Mouse (Mus musculus) forebrain, embryonic 15.5 days (tissue): ENCODE results near the gene Phrf1. TPM values are rescaled to one million over a fixed set of nuclear protein-coding genes. Genes with fewer than 3 reads are reported as not detected.

Source experiments
- ATAC-seq: fragments of 200-750 bp; cut with Nextera tagmentation; replicated peaks from 2 replicates; pipeline ENCODE4 v1.8.0; 2017; ENCODE audit warnings: mild to moderate bottlenecking, moderate TSS enrichment, moderate library complexity
- H3K27ac ChIP-seq: fragments of 300-500 bp; sonication (generic); replicated peaks from 2 replicates; pipeline ENCODE4 v1.5.1; 2015; ENCODE audit warnings: mild to moderate bottlenecking, inconsistent platforms
- H3K27me3 ChIP-seq: fragments of 300-500 bp; sonication (generic); 2 replicates; pipeline ENCODE4 v1.6.1; 2015; ENCODE audit warnings: inconsistent platforms
- H3K36me3 ChIP-seq: fragments of 300-500 bp; sonication (generic); 2 replicates; pipeline ENCODE4 v1.6.1; 2015; ENCODE audit warnings: mild to moderate bottlenecking, inconsistent platforms
- H3K4me1 ChIP-seq: fragments of 300-500 bp; sonication (generic); 2 replicates; pipeline ENCODE4 v1.6.1; 2015; ENCODE audit warnings: inconsistent platforms
- H3K4me2 ChIP-seq: fragments of 300-500 bp; sonication (generic); replicated peaks from 2 replicates; pipeline ENCODE4 v1.6.1; 2015; ENCODE audit warnings: mild to moderate bottlenecking, inconsistent platforms
- H3K4me3 ChIP-seq: fragments of 300-500 bp; sonication (generic); 2 replicates; pipeline ENCODE4 v1.5.1; 2015; ENCODE audit warnings: mild to moderate bottlenecking, inconsistent platforms
- H3K9ac ChIP-seq: fragments of 300-500 bp; sonication (generic); replicated peaks from 2 replicates; pipeline ENCODE4 v1.6.1; 2015; ENCODE audit warnings: mild to moderate bottlenecking, inconsistent platforms
- H3K9me3 ChIP-seq: fragments of 300-500 bp; sonication (generic); 2 replicates; pipeline ENCODE4 v1.6.1; 2016; ENCODE audit warnings: inconsistent platforms
- WGBS: fragments of 180-500 bp; shearing (Covaris S2); methylation state at CpG from one replicate; pipeline ENCODE4 v1.1.7; 2015; ENCODE audit warnings: mixed read lengths; 5-methylcytosine and 5-hydroxymethylcytosine counted together
- polyA plus RNA-seq: library from polyadenylated mRNA; unstranded; fragments of >200 nt; fragmentation: Nextera tagmentation; extraction: Ambion mirVana; gene quantifications from 2 replicates; pipeline ENCODE4 v1.2.1, GENCODE M21; 2015

Gene Phrf1
- polyA plus RNA-seq, 1 experiment from 2014 or later, result 80.2 TPM

GRCm38 (mm10) chr7:141215101-141215879, 13.3 kb upstream of the Phrf1 start, which contains the start of gene Rassf7:
TSS of gene Rassf7 (plus strand) at chr7:141215860.
- ATAC-seq, result peak; percentile 96
- under 1% methylated on average over 41 of the region's 41 CpGs for WGBS
- peaks cover 19% of the 10 kb centered on the region for H3K4me1 ChIP-seq
- peak within 1 kb of the TSS; percentile 87 for H3K4me3 ChIP-seq
- H3K9me3 ChIP-seq, result no peaks in the 10 kb centered on the region
- H3K36me3 ChIP-seq, result no peaks in the 10 kb centered on the region; the same call in 1 of the 2 replicates
- H3K4me2 ChIP-seq, result peak within 1 kb of the TSS; percentile 97
- no peaks in the 10 kb centered on the region for H3K27me3 ChIP-seq
- H3K9ac ChIP-seq, result peak within 1 kb of the TSS; percentile 68
- peak within 1 kb of the TSS; percentile 72 for H3K27ac ChIP-seq

- H3K27ac ChIP-seq, result peak overlapping the region; percentile 72
- H3K4me3 ChIP-seq, result peak overlapping the region; percentile 87
- under 1% methylated on average over 42 of the region's 42 CpGs for WGBS
- ATAC-seq, result peak; percentile 69
- H3K36me3 ChIP-seq, result no peaks in the 10 kb centered on the region; the same call in 1 of the 2 replicates
- no peaks in the 10 kb centered on the region for H3K27me3 ChIP-seq
- no peaks in the 10 kb centered on the region for H3K9me3 ChIP-seq
- peak overlapping the region; percentile 97 for H3K4me2 ChIP-seq
- H3K9ac ChIP-seq, result peak overlapping the region; percentile 68
- H3K4me1 ChIP-seq, result peaks cover 24% of the 10 kb centered on the region
Observed at GRCm38 (mm10) chr7:141215880-141216733, 12.5 kb upstream of the Phrf1 start.

GRCm38 (mm10) chr7:141216894-141217293, 11.7 kb upstream of the Phrf1 start:
- Histone ChIP-seq H3K9ac (0 out of 2 replicates have a peak overlapping the region, but pooled peaks have one; percentile 68), H3K27me3 (no peaks in the 10 kb centered on the region), H3K4me2 (peak overlapping the region; percentile 97; the same call in 1 of the 2 replicates), H3K4me1 (peaks cover 30% of the 10 kb centered on the region), H3K4me3 (peak overlapping the region; percentile 87; the same call in 1 of the 2 replicates), H3K9me3 (no peaks in the 10 kb centered on the region), H3K36me3 (no peaks in the 10 kb centered on the region; the same call in 1 of the 2 replicates), H3K27ac (no peak overlapping the region)
- ATAC-seq, result no peak
- 88% methylated on average over 11 of the region's 11 CpGs for WGBS

- Histone ChIP-seq H3K27me3 (no peaks in the 10 kb centered on the region), H3K4me2 (no peak overlapping the region), H3K27ac (no peak overlapping the region), H3K36me3 (no peaks in the 10 kb centered on the region; the same call in 1 of the 2 replicates), H3K4me3 (no peak overlapping the region), H3K9ac (no peak overlapping the region), H3K9me3 (no peaks in the 10 kb centered on the region), H3K4me1 (peaks cover 35% of the 10 kb centered on the region)
- 93% methylated on average over 17 of the region's 17 CpGs for WGBS
- no peak for ATAC-seq
Observed at GRCm38 (mm10) chr7:141217343-141218013, 11.1 kb upstream of the Phrf1 start.

GRCm38 (mm10) chr7:141218141-141218540, 10.4 kb upstream of the Phrf1 start:
- no peak overlapping the region for H3K4me2 ChIP-seq
- H3K4me1 ChIP-seq, result peaks cover 37% of the 10 kb centered on the region
- no peak for ATAC-seq
- H3K4me3 ChIP-seq, result no peak overlapping the region
- H3K36me3 ChIP-seq, result no peaks in the 10 kb centered on the region; the same call in 1 of the 2 replicates
- no peaks in the 10 kb centered on the region for H3K27me3 ChIP-seq
- H3K27ac ChIP-seq, result no peak overlapping the region
- H3K9ac ChIP-seq, result no peak overlapping the region
- WGBS, result 81% methylated on average over 3 of the region's 3 CpGs
- no peaks in the 10 kb centered on the region for H3K9me3 ChIP-seq

GRCm38 (mm10) chr7:141218557-141219133, 9.9 kb upstream of the Phrf1 start:
- no peak overlapping the region for H3K27ac ChIP-seq
- peaks cover 37% of the 10 kb centered on the region for H3K4me1 ChIP-seq
- WGBS, result 90% methylated on average over 5 of the region's 5 CpGs
- H3K9me3 ChIP-seq, result no peaks in the 10 kb centered on the region
- no peak overlapping the region for H3K4me2 ChIP-seq
- no peaks in the 10 kb centered on the region; the same call in 1 of the 2 replicates for H3K36me3 ChIP-seq
- no peak for ATAC-seq
- no peaks in the 10 kb centered on the region for H3K27me3 ChIP-seq
- no peak overlapping the region for H3K9ac ChIP-seq
- no peak overlapping the region for H3K4me3 ChIP-seq

GRCm38 (mm10) chr7:141219558-141220099, 9.0 kb upstream of the Phrf1 start:
- no peak for ATAC-seq
- Histone ChIP-seq H3K36me3 (no peaks in the 10 kb centered on the region; the same call in 1 of the 2 replicates), H3K4me2 (no peak overlapping the region), H3K4me3 (no peak overlapping the region), H3K4me1 (peaks cover 37% of the 10 kb centered on the region), H3K27me3 (no peaks in the 10 kb centered on the region), H3K9ac (no peak overlapping the region), H3K27ac (no peak overlapping the region), H3K9me3 (no peaks in the 10 kb centered on the region)
- 100% methylated on average over 1 of the region's 1 CpGs for WGBS

- H3K9ac ChIP-seq, result no peak overlapping the region
- H3K27ac ChIP-seq, result no peak overlapping the region
- H3K36me3 ChIP-seq, result no peaks in the 10 kb centered on the region; the same call in 1 of the 2 replicates
- ATAC-seq, result no peak
- no peak overlapping the region for H3K4me2 ChIP-seq
- H3K4me1 ChIP-seq, result peaks cover 30% of the 10 kb centered on the region
- H3K4me3 ChIP-seq, result no peak overlapping the region
- WGBS, result 77% methylated on average over 1 of the region's 1 CpGs
- H3K9me3 ChIP-seq, result no peaks in the 10 kb centered on the region
- no peaks in the 10 kb centered on the region for H3K27me3 ChIP-seq
Observed at GRCm38 (mm10) chr7:141220377-141220776, 8.2 kb upstream of the Phrf1 start.

- H3K27ac ChIP-seq, result peak overlapping the region; percentile 44
- no peaks in the 10 kb centered on the region for H3K27me3 ChIP-seq
- H3K36me3 ChIP-seq, result no peaks in the 10 kb centered on the region; the same call in 1 of the 2 replicates
- 2% methylated on average over 44 of the region's 44 CpGs for whole genome bisulfite sequencing
- H3K9me3 ChIP-seq, result no peaks in the 10 kb centered on the region
- peak overlapping the region; percentile 41 for H3K9ac ChIP-seq
- H3K4me2 ChIP-seq, result peak overlapping the region; percentile 51
- peak; percentile 97 for ATAC-seq
- peak overlapping the region; percentile 41 for H3K4me3 ChIP-seq
- H3K4me1 ChIP-seq, result peaks cover 24% of the 10 kb centered on the region
Observed at GRCm38 (mm10) chr7:141221249-141222125, 7.1 kb upstream of the Phrf1 start.

- H3K4me2 ChIP-seq, result peak overlapping the region; percentile 51
- peak overlapping the region; percentile 37 for H3K9ac ChIP-seq
- no peaks in the 10 kb centered on the region for H3K27me3 ChIP-seq
- ATAC-seq, result no peak; the same call in 1 of the 2 replicates
- H3K4me3 ChIP-seq, result peak overlapping the region; percentile 41
- 7% methylated on average over 8 of the region's 8 CpGs for WGBS
- H3K27ac ChIP-seq, result peak overlapping the region; percentile 36; the same call in 1 of the 2 replicates
- H3K4me1 ChIP-seq, result peaks cover 18% of the 10 kb centered on the region
- H3K36me3 ChIP-seq, result no peaks in the 10 kb centered on the region; the same call in 1 of the 2 replicates
- no peaks in the 10 kb centered on the region for H3K9me3 ChIP-seq
Observed at GRCm38 (mm10) chr7:141222126-141222467, 6.5 kb upstream of the Phrf1 start.
